Mouse (Mus musculus) neural tube, embryonic 13.5 days (tissue): ENCODE results near the gene Muc3a. TPM values are rescaled to one million over a fixed set of nuclear protein-coding genes. Genes with fewer than 3 reads are reported as not detected.

ENCODE experiments used
- ATAC-seq: fragments of 200-750 bp; cut with Nextera tagmentation; 2 replicates; pipeline ENCODE4 v1.8.0; 2017; ENCODE audit warnings: low read depth, mild to moderate bottlenecking, moderate TSS enrichment, moderate library complexity
- H3K27ac ChIP-seq: fragments of 300-500 bp; sonication (generic); replicated peaks from 2 replicates; pipeline ENCODE4 v1.5.1; 2015; ENCODE audit warnings: moderate library complexity, mild to moderate bottlenecking, inconsistent platforms
- H3K27me3 ChIP-seq: fragments of 300-500 bp; sonication (generic); 2 replicates; pipeline ENCODE4 v1.6.1; 2015; ENCODE audit warnings: mild to moderate bottlenecking, inconsistent platforms
- H3K36me3 ChIP-seq: fragments of 300-500 bp; sonication (generic); 2 replicates; pipeline ENCODE4 v1.6.1; 2015; ENCODE audit warnings: mild to moderate bottlenecking, inconsistent platforms
- H3K4me1 ChIP-seq: fragments of 300-500 bp; sonication (generic); replicated peaks from 2 replicates; pipeline ENCODE4 v1.6.1; 2015; ENCODE audit warnings: inconsistent platforms
- H3K4me2 ChIP-seq: fragments of 300-500 bp; sonication (generic); 2 replicates; pipeline ENCODE4 v1.6.1; 2015; ENCODE audit warnings: inconsistent platforms, mild to moderate bottlenecking, moderate library complexity
- H3K4me3 ChIP-seq: fragments of 300-500 bp; sonication (generic); 2 replicates; pipeline ENCODE4 v1.5.1; 2015; ENCODE audit warnings: mild to moderate bottlenecking, inconsistent platforms
- H3K9ac ChIP-seq: fragments of 300-500 bp; sonication (generic); 2 replicates; pipeline ENCODE4 v1.6.1; 2015; ENCODE audit warnings: moderate library complexity, mild to moderate bottlenecking, inconsistent platforms
- H3K9me3 ChIP-seq: fragments of 300-500 bp; sonication (generic); 2 replicates; pipeline ENCODE4 v1.6.1; 2016; ENCODE audit warnings: inconsistent platforms
- WGBS: fragments of 180-500 bp; shearing (Covaris S2); methylation state at CpG from one replicate; pipeline ENCODE4 v1.1.7; 2015; 5-methylcytosine and 5-hydroxymethylcytosine counted together
- polyA plus RNA-seq: library from polyadenylated mRNA; unstranded; fragments of >200 nt; fragmentation: Nextera tagmentation; extraction: Ambion mirVana; gene quantifications from 2 replicates; pipeline ENCODE4 v1.2.1, GENCODE M21; 2015

Muc3a gene
- polyA plus RNA-seq, 1 experiment from 2014 or later, result 0.10 TPM

DNA sequence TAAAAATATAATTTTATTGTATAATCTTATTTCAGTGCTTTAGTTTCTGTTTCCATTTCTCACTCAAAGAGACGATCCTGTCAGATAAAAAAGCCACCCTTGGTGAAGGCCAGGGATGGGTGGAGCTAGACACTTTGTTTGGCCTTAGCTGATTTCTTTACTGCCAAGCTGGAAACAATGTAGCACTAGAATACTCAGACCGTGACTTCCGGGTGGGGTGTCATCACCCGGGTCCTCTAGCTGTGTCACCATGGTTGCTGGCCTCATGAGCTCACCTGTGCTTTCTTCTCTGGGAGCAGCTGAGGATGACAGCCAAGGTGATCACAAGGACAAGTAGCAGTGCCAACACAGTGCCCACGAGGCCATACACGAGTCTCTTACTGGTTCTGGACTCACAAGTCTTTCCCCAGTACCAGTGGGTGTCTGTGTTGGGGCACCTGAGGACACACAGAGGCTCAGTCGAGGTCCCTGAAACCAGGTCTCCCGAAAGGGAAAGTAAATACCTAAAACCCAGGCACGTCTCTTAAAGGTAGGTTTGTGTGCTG lies 41.3 kb downstream of the Muc3a start:
- ATAC-seq, result no peak
- WGBS, result 77% methylated on average over 9 of the region's 9 CpGs
- H3K27ac ChIP-seq, result no peak overlapping the region

DNA sequence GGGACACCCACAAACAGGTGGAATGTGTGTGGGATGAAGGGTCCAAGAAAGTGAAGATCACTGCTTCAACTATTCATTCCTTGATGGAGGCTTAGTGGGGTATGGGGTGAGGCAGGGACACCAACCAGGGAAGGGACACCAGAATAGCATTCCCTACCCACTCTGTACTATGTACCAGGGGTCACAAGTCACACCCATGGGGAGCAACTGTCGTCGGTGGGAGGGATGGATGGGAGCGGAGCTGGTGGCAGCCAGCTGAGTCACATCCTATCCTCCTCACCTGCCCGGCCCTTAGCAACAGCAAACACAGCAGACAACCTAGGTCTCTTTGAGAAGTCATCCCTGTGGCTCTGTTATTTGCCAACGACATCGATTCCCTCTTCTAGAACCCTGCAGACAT lies 44.6 kb downstream of the Muc3a start:
- Histone ChIP-seq H3K36me3 (no peaks in the 10 kb centered on the region), H3K9me3 (no peaks in the 10 kb centered on the region), H3K4me1 (no peaks in the 10 kb centered on the region), H3K4me3 (no peak overlapping the region), H3K9ac (no peak overlapping the region), H3K4me2 (no peak overlapping the region), H3K27me3 (no peaks in the 10 kb centered on the region), H3K27ac (no peak overlapping the region)
- no peak for ATAC-seq
- 78% methylated on average over 6 of the region's 6 CpGs for WGBS

More for the DNA sequence above, 41.3 kb downstream of the Muc3a start:
- Histone ChIP-seq H3K9ac (no peak overlapping the region), H3K9me3 (no peaks in the 10 kb centered on the region), H3K4me3 (no peak overlapping the region), H3K4me2 (no peak overlapping the region), H3K27me3 (no peaks in the 10 kb centered on the region), H3K4me1 (no peaks in the 10 kb centered on the region), H3K36me3 (no peaks in the 10 kb centered on the region)

DNA sequence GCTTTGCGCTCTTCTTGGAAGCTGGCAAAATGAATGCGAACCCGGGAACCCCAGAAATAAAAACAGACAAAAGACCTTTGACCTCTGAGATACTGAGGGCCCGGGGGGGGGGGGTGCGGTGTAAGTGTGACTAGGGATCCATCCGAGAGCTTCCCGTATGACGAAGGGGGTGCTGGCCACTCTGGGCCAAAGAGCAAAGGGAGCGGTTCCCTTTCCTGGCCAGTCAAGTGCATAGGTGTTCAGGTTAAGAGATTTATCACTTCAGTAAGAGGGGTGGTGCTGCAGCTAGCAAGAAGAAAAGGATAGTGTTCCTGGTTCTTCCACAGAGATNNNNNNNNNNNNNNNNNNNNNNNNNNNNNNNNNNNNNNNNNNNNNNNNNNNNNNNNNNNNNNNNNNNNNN lies 46.2 kb downstream of the Muc3a start:
- H3K9ac ChIP-seq, result no peak overlapping the region
- H3K4me1 ChIP-seq, result no peaks in the 10 kb centered on the region
- no peak overlapping the region for H3K4me3 ChIP-seq
- no peaks in the 10 kb centered on the region for H3K27me3 ChIP-seq
- no peak for ATAC-seq
- no peaks in the 10 kb centered on the region for H3K36me3 ChIP-seq
- 81% methylated on average over 9 of the region's 9 CpGs for WGBS
- no peak overlapping the region for H3K27ac ChIP-seq
- H3K4me2 ChIP-seq, result no peak overlapping the region
- no peaks in the 10 kb centered on the region; the same call in 1 of the 2 replicates for H3K9me3 ChIP-seq

DNA sequence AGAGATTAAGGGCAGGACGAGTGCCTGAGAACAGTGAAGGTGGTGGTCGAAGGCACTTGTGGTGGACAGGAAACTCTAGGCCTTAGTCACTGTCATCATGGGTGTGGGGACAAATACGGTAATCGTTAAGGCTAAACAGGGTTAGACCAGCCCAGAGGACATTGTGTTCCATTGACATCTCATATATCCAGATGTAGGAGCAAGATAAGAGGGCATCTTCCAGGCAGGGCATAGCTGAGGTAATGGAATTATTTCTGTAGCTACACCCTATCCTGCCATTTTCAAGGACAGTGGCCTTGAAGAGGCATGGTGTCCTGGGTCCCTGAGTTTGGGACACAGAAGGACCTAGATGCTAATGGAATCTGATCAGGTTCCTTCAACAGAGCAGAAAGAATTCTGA lies 50.3 kb downstream of the Muc3a start:
- Histone ChIP-seq H3K4me3 (no peak overlapping the region), H3K27me3 (no peaks in the 10 kb centered on the region), H3K4me1 (no peaks in the 10 kb centered on the region), H3K36me3 (no peaks in the 10 kb centered on the region), H3K9ac (no peak overlapping the region), H3K9me3 (no peaks in the 10 kb centered on the region; the same call in 1 of the 2 replicates), H3K27ac (no peak overlapping the region), H3K4me2 (no peak overlapping the region)
- WGBS, result 78% methylated on average over 4 of the region's 4 CpGs
- ATAC-seq, result no peak

DNA sequence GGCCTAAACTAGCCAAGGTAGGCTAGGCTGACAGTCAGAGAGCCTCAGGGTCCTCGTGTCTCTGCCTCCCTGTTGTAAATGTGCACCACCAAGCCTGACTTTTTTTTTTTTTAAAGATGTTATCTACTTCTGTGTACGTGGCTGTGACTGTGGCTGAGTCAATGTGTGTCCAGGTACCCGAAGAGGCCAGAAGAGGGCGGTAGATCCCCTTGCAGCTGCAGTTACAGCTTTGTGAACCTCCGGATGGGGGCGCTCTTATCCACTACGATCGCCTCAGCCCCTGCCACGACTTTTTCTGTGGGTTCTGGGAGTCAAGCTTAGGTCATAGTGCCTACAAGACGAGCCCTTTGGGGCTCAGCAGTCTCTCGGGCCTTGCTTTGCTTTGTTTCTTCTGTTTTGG lies 52.7 kb downstream of the Muc3a start:
- Histone ChIP-seq H3K27me3 (no peaks in the 10 kb centered on the region), H3K4me1 (no peaks in the 10 kb centered on the region), H3K9me3 (no peaks in the 10 kb centered on the region; the same call in 1 of the 2 replicates), H3K4me2 (no peak overlapping the region), H3K4me3 (no peak overlapping the region), H3K27ac (no peak overlapping the region), H3K9ac (no peak overlapping the region), H3K36me3 (no peaks in the 10 kb centered on the region)
- WGBS, result 30% methylated on average over 11 of the region's 11 CpGs
- no peak for ATAC-seq

Other genes with a start within 250 kb of the Muc3a start
- 0.17 and 0.39 TPM in 2 replicates for gene Cldn15, start 245.8 kb downstream of the Muc3a start, polyA plus RNA-seq
- 34.5 and 41.7 TPM in 2 replicates for gene Plod3, start 225.4 kb downstream of the Muc3a start, polyA plus RNA-seq
- 91.3 and 110 TPM in 2 replicates for gene Znhit1, start 224.4 kb downstream of the Muc3a start, polyA plus RNA-seq
- 4.0 and 4.6 TPM in 2 replicates for gene Vgf, start 186.0 kb downstream of the Muc3a start, polyA plus RNA-seq
- 207 and 216 TPM in 2 replicates for gene Ap1s1, start 166.3 kb downstream of the Muc3a start, polyA plus RNA-seq
- gene Serpine1, start 140.1 kb downstream of the Muc3a start, polyA plus RNA-seq, result 0.25 TPM in 1 of 2 replicates, not detected in the other
- gene Trim56, start 96.2 kb downstream of the Muc3a start, polyA plus RNA-seq, result 2.1 and 2.9 TPM in 2 replicates
- not detected in 2 replicates for gene Muc3, start 63.1 kb downstream of the Muc3a start, polyA plus RNA-seq
- gene Ache, start 75.1 kb upstream of the Muc3a start, polyA plus RNA-seq, result 37.8 and 40.6 TPM in 2 replicates
- 15.1 and 18.3 TPM in 2 replicates for gene Ufsp1, start 82.2 kb upstream of the Muc3a start, polyA plus RNA-seq
- gene Srrt, start 95.3 kb upstream of the Muc3a start, polyA plus RNA-seq, result 102 and 115 TPM in 2 replicates
- 17.7 and 23.8 TPM in 2 replicates for gene Trip6, start 102.0 kb upstream of the Muc3a start, polyA plus RNA-seq
- gene Slc12a9, start 121.2 kb upstream of the Muc3a start, polyA plus RNA-seq, result 26.9 and 27.4 TPM in 2 replicates
- gene Ephb4, start 137.7 kb upstream of the Muc3a start, polyA plus RNA-seq, result 10.8 and 13.4 TPM in 2 replicates